Mouse (Mus musculus) hindbrain, embryonic 15.5 days (tissue): ENCODE measurements at regions not wholly inside any gene's neighbourhood (a gene's known extent, or its start where the extent isn't known, plus 50 kb on each side); places are given as distances from the start of the nearest gene placed in this dataset.
A peak's percentile ranks its signal among the peaks of the same experiment; 100 is the strongest.

ENCODE experiments used
- ATAC-seq: fragments of 200-750 bp; cut with Nextera tagmentation; 2 replicates; pipeline ENCODE4 v1.8.0; 2017; ENCODE audit warnings: low read depth, moderate number of reproducible peaks, moderate TSS enrichment; ENCODE audit not compliant: low FRiP score
- H3K27ac ChIP-seq: fragments of 300-500 bp; sonication (generic); replicated peaks from 2 replicates; pipeline ENCODE4 v1.5.1; 2015; ENCODE audit warnings: mild to moderate bottlenecking, inconsistent platforms
- H3K27me3 ChIP-seq: fragments of 300-500 bp; sonication (generic); 2 replicates; pipeline ENCODE4 v1.6.1; 2015; ENCODE audit warnings: control low read depth, inconsistent platforms
- H3K36me3 ChIP-seq: fragments of 300-500 bp; sonication (generic); 2 replicates; pipeline ENCODE4 v1.6.1; 2015; ENCODE audit warnings: control low read depth, inconsistent platforms
- H3K4me1 ChIP-seq: fragments of 300-500 bp; sonication (generic); replicated peaks from 2 replicates; pipeline ENCODE4 v1.6.1; 2015; ENCODE audit warnings: control low read depth, inconsistent platforms
- H3K4me2 ChIP-seq: fragments of 300-500 bp; sonication (generic); 2 replicates; pipeline ENCODE4 v1.6.1; 2015; ENCODE audit warnings: moderate library complexity, mild to moderate bottlenecking, inconsistent platforms
- H3K4me3 ChIP-seq: fragments of 300-500 bp; sonication (generic); 2 replicates; pipeline ENCODE4 v1.5.1; 2015; ENCODE audit warnings: mild to moderate bottlenecking, inconsistent platforms
- H3K9ac ChIP-seq: fragments of 300-500 bp; sonication (generic); 2 replicates; pipeline ENCODE4 v1.6.1; 2015; ENCODE audit warnings: inconsistent platforms
- H3K9me3 ChIP-seq: fragments of 300-500 bp; sonication (generic); 2 replicates; pipeline ENCODE4 v1.6.1; 2016; ENCODE audit warnings: control low read depth, inconsistent platforms
- WGBS: fragments of 180-500 bp; shearing (Covaris S2); methylation state at CpG from one replicate; pipeline ENCODE4 v1.1.7; 2015; 5-methylcytosine and 5-hydroxymethylcytosine counted together

GRCm38 (mm10) chr11:20882756-20883155, 51.9 kb upstream of the Lgalsl start:
- Histone ChIP-seq H3K4me3 (no peak overlapping the region), H3K27ac (no peak overlapping the region), H3K27me3 (no peaks in the 10 kb centered on the region), H3K4me2 (no peak overlapping the region), H3K36me3 (no peaks in the 10 kb centered on the region), H3K9me3 (no peaks in the 10 kb centered on the region), H3K4me1 (no peaks in the 10 kb centered on the region), H3K9ac (no peak overlapping the region)
- WGBS: 11% methylated on average over 1 of the region's 1 CpGs
- ATAC-seq: no peak

GRCm38 (mm10) chr11:20883907-20884306, 53.1 kb upstream of the Lgalsl start:
- Histone ChIP-seq H3K9me3 (no peaks in the 10 kb centered on the region), H3K27ac (no peak overlapping the region), H3K4me3 (no peak overlapping the region), H3K9ac (no peak overlapping the region), H3K4me2 (no peak overlapping the region), H3K4me1 (no peaks in the 10 kb centered on the region), H3K36me3 (no peaks in the 10 kb centered on the region), H3K27me3 (no peaks in the 10 kb centered on the region)
- 83% methylated on average over 2 of the region's 2 CpGs for WGBS
- no peak for ATAC-seq

GRCm38 (mm10) chr11:20887044-20887443, 56.2 kb upstream of the Lgalsl start:
- Histone ChIP-seq H3K36me3 (no peaks in the 10 kb centered on the region), H3K9me3 (no peaks in the 10 kb centered on the region), H3K9ac (no peak overlapping the region), H3K4me3 (no peak overlapping the region), H3K4me2 (no peak overlapping the region), H3K4me1 (no peaks in the 10 kb centered on the region), H3K27ac (no peak overlapping the region), H3K27me3 (no peaks in the 10 kb centered on the region)
- ATAC-seq: no peak
- WGBS: 86% methylated on average over 2 of the region's 2 CpGs

- Histone ChIP-seq H3K9me3 (no peaks in the 10 kb centered on the region), H3K27ac (no peak overlapping the region), H3K4me1 (no peaks in the 10 kb centered on the region), H3K36me3 (no peaks in the 10 kb centered on the region), H3K4me3 (no peak overlapping the region), H3K9ac (no peak overlapping the region), H3K4me2 (no peak overlapping the region), H3K27me3 (no peaks in the 10 kb centered on the region)
- 74% methylated on average over 3 of the region's 3 CpGs for WGBS
- no peak for ATAC-seq
Observed at GRCm38 (mm10) chr11:20890479-20890878, 59.6 kb upstream of the Lgalsl start.

DNA sequence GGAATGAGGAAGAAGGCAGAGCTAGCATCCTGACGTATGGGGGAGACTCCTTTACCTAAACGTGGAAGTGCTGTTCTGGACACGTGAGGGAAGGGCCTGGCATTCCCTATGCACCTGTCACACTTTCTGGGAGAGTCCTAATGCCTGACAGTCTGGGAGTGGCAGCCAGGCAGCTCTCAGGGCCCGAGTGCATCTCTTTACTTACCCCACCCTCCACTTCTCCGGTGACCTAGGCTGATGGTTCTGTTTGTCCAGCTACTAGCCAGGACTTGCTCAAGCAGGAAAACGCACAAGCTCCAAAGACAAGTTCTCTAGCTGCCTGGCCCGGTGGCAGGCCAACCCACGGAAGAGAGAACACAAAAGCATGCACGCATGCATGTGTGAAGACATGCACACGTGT, 60.9 kb upstream of the Lgalsl start:
- WGBS: 88% methylated on average over 10 of the region's 10 CpGs
- no peaks in the 10 kb centered on the region for H3K36me3 ChIP-seq

DNA sequence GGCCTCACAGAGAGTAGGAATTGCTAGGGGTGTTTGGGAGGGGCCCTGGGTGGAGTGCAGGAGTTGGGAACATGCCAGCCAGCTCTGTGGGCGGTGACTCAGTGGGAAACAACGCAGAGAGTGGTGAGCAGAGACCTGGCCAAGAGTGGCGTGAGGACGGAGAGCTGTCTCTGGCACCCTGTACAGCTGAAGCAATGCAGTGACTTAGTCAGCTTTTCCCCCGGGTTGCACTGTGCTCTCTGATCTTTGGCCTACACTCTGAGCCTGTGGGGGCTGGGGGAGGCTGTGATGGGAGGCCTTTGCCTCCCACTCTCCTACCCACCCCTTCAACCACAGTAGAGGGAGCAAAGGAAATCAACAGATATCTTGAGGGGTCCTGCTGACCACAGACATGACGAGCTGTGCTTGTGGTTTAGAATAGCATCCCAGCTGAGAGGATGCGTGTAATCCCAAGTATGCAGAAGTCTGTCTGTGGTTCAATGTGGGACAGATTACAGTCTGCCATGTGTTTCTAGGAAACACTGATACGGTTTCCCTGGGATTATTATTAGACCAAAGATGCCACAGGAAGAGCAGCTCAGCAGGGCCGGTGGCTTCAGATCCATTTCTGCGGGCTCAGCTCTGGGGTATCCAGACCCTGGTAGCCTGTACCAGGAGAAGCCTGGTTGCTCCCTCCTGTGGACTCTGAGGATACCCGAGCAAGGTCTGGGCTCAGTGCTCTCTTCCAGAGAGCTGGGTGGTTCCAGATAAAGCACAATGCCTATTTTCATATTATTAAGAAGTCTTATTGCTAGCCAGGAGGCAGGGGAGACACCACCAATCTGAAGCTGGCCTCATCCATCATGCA, 65.6 kb upstream of the Lgalsl start:
- H3K4me3 ChIP-seq: no peak overlapping the region
- H3K9me3 ChIP-seq: no peaks in the 10 kb centered on the region
- ATAC-seq: 0 out of 2 replicates have a peak, but pooled peaks have one; percentile 45
- H3K4me2 ChIP-seq: no peak overlapping the region
- 55% methylated on average over 11 of the region's 11 CpGs for WGBS
- H3K9ac ChIP-seq: no peak overlapping the region
- no peaks in the 10 kb centered on the region for H3K36me3 ChIP-seq
- H3K4me1 ChIP-seq: peaks cover 5% of the 10 kb centered on the region; the same call in 1 of the 2 replicates
- no peaks in the 10 kb centered on the region for H3K27me3 ChIP-seq
- H3K27ac ChIP-seq: no peak overlapping the region

More for the DNA sequence above, 60.9 kb upstream of the Lgalsl start:
- peaks cover 5% of the 10 kb centered on the region; the same call in 1 of the 2 replicates for H3K4me1 ChIP-seq
- no peak overlapping the region for H3K4me3 ChIP-seq
- H3K27me3 ChIP-seq: no peaks in the 10 kb centered on the region
- H3K9ac ChIP-seq: no peak overlapping the region
- no peak for ATAC-seq
- no peak overlapping the region for H3K4me2 ChIP-seq
- H3K9me3 ChIP-seq: no peaks in the 10 kb centered on the region
- no peak overlapping the region for H3K27ac ChIP-seq

DNA sequence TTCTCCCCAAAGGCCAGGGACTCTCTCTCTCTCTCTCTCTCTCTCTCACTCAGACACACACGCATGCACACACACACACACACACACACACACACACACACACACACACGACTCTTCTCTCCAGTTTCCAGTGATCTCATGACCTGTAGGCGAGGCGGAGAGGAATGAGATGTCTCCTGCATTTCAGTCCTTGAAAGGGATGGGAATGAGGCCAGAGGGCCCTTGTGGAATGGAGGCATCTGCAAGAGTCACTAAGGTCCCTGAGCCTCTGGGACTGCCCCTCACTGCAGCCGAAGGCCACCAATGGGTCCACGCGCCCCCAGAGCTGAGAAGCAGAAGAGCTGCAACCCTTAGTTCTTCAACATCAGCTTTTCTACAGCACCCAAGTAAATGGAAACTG, 66.6 kb upstream of the Lgalsl start:
- Histone ChIP-seq H3K9me3 (no peaks in the 10 kb centered on the region), H3K27ac (no peak overlapping the region), H3K9ac (no peak overlapping the region), H3K4me2 (no peak overlapping the region), H3K36me3 (no peaks in the 10 kb centered on the region), H3K27me3 (no peaks in the 10 kb centered on the region), H3K4me1 (peaks cover 5% of the 10 kb centered on the region; the same call in 1 of the 2 replicates), H3K4me3 (no peak overlapping the region)
- ATAC-seq: no peak
- WGBS: 86% methylated on average over 7 of the region's 7 CpGs

GRCm38 (mm10) chr11:20898558-20898957, 67.7 kb upstream of the Lgalsl start:
- Histone ChIP-seq H3K27me3 (no peaks in the 10 kb centered on the region), H3K27ac (no peak overlapping the region), H3K9me3 (no peaks in the 10 kb centered on the region), H3K4me1 (peaks cover 5% of the 10 kb centered on the region; the same call in 1 of the 2 replicates), H3K4me3 (no peak overlapping the region), H3K4me2 (no peak overlapping the region), H3K9ac (no peak overlapping the region), H3K36me3 (no peaks in the 10 kb centered on the region)
- WGBS: 74% methylated on average over 4 of the region's 4 CpGs
- ATAC-seq: no peak

GRCm38 (mm10) chr11:20899766-20900165, 68.9 kb upstream of the Lgalsl start:
- H3K9ac ChIP-seq: no peak overlapping the region
- H3K9me3 ChIP-seq: no peaks in the 10 kb centered on the region
- H3K4me2 ChIP-seq: no peak overlapping the region
- ATAC-seq: no peak
- no peak overlapping the region for H3K27ac ChIP-seq
- no peaks in the 10 kb centered on the region for H3K27me3 ChIP-seq
- no peak overlapping the region for H3K4me3 ChIP-seq
- H3K4me1 ChIP-seq: peaks cover 5% of the 10 kb centered on the region; the same call in 1 of the 2 replicates
- no peaks in the 10 kb centered on the region for H3K36me3 ChIP-seq
- WGBS: 94% methylated on average over 6 of the region's 6 CpGs

DNA sequence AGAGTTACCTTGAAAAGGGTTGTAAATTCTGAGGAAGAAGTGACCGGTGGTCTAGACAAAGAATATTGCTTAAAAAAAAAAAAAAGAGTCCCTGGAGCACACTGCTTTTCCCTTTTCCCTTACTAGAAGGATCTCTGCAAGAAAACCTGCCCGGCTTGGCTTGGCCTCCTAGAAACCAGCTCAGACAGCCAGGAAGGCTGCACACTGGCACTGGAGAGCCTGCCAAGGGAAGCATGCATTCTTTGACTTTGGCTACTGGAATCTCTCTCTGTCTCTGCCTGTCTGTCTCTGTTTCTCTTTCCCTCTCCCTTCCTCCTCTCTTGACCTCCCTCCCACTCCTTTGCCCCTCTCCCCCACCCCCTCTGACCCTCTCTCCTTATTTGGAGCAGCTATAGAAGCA, 71.1 kb upstream of the Lgalsl start:
- no peaks in the 10 kb centered on the region for H3K9me3 ChIP-seq
- no peaks in the 10 kb centered on the region for H3K27me3 ChIP-seq
- H3K4me3 ChIP-seq: no peak overlapping the region
- no peak for ATAC-seq
- no peak overlapping the region for H3K4me2 ChIP-seq
- H3K27ac ChIP-seq: no peak overlapping the region
- 68% methylated on average over 2 of the region's 2 CpGs for WGBS
- H3K36me3 ChIP-seq: no peaks in the 10 kb centered on the region
- H3K9ac ChIP-seq: no peak overlapping the region
- no peaks in the 10 kb centered on the region for H3K4me1 ChIP-seq

DNA sequence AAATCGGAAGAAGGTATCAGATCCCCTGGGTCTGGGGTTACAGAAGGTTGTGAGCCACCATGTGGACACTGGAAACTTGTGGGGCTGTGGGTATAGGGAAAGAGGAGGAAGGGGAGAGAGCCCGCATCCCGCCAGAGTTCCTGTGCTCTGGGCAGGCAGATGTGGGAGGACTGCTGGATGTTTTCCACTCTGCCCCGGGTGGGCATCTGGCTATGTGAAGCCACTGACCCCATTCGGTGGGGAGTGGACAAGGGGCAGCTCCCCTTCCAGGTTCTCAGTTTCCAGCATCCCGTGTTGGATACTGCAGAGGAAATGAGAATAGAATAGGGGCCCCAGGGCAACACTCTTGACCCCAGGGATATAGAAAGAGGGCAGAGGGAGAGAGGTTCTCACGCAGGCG, 72.1 kb upstream of the Lgalsl start:
- H3K9me3 ChIP-seq: no peaks in the 10 kb centered on the region
- 79% methylated on average over 8 of the region's 8 CpGs for whole genome bisulfite sequencing
- no peak overlapping the region for H3K4me3 ChIP-seq
- H3K27me3 ChIP-seq: no peaks in the 10 kb centered on the region
- H3K4me1 ChIP-seq: no peaks in the 10 kb centered on the region
- no peak overlapping the region for H3K4me2 ChIP-seq
- ATAC-seq: no peak
- no peak overlapping the region for H3K27ac ChIP-seq
- H3K36me3 ChIP-seq: no peaks in the 10 kb centered on the region
- H3K9ac ChIP-seq: no peak overlapping the region

GRCm38 (mm10) chr11:20907996-20908395, 77.1 kb upstream of the Lgalsl start:
- no peaks in the 10 kb centered on the region for H3K36me3 ChIP-seq
- ATAC-seq: no peak
- H3K4me1 ChIP-seq: no peaks in the 10 kb centered on the region
- H3K27ac ChIP-seq: no peak overlapping the region
- H3K4me3 ChIP-seq: no peak overlapping the region
- H3K4me2 ChIP-seq: no peak overlapping the region
- H3K27me3 ChIP-seq: no peaks in the 10 kb centered on the region
- WGBS: 66% methylated on average over 3 of the region's 3 CpGs
- no peaks in the 10 kb centered on the region for H3K9me3 ChIP-seq
- H3K9ac ChIP-seq: no peak overlapping the region

DNA sequence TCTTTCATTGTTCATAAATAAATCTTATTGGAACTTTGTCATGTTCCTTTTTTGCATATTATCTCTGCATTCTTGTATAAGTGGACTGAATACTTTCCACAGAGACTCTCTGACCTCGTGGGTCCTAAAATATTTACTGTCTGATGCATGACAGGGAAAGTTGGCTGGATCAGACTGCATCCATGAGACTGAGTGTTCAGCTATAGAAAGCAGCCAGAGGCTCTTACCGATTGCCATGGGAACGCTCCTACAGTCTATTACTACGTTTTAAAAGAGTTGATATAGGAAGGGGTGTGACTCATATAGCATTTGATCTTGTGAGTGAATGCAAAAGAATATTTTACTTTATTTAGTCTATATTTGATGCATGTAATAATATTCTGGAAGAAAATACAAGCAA, 77.6 kb upstream of the Lgalsl start:
- 74% methylated on average over 4 of the region's 4 CpGs for WGBS
- H3K27me3 ChIP-seq: no peaks in the 10 kb centered on the region
- no peaks in the 10 kb centered on the region for H3K4me1 ChIP-seq
- no peaks in the 10 kb centered on the region for H3K36me3 ChIP-seq
- H3K4me2 ChIP-seq: no peak overlapping the region
- H3K4me3 ChIP-seq: no peak overlapping the region
- no peak for ATAC-seq
- no peak overlapping the region for H3K27ac ChIP-seq
- H3K9ac ChIP-seq: no peak overlapping the region
- H3K9me3 ChIP-seq: no peaks in the 10 kb centered on the region
